Mouse (Mus musculus) spleen, adult 2 months (tissue): ENCODE results near the gene Psmb2.

ENCODE experiments used
- CTCF ChIP-seq: fragments of 200-500 bp; IDR thresholded peaks from 2 replicates; pipeline ENCODE4 v1.5.1; 2011; ENCODE audit warnings: mild to moderate bottlenecking, inconsistent platforms; ENCODE audit not compliant: insufficient read depth, insufficient read length, insufficient replicate concordance; ENCODE audit errors: extremely low read depth
- POLR2A ChIP-seq: fragments of 200-500 bp; IDR thresholded peaks from 2 replicates; pipeline ENCODE4 v1.6.1; 2011; ENCODE audit warnings: low read depth, low read length, inconsistent platforms

DNA sequence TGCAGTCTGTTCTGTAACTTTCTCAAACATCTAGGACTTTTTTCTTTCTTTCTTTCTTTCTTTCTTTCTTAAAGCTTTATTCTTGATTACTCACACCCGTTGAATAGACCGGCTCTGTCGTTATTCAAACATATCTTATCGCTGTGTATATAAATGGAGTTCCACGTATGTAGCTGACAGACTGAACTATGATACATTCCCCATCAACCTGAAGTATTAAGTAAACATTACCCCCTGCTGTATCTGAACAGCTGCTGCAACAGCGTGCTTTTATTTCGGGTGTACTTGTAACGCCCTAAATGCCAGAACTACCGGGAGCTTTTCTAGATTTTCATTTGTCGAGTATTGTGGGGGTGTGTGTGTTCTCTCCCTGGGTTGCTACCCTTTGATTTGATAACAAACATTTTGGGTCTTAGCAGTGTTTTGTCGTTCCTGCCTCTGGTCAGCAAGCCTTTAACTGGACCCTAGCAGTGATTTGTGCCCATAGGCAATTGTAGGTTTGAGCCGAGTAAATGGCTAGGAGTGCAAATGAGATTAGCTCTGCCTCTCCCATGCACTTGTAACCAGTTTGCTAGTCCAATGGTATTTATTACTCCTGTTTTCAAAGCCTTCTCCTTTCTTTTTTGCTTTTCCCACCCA is 77.4 kb downstream of the Psmb2 start:
- TF ChIP-seq POLR2A (no peak), CTCF (no peak)
